24 mouse cellular contexts compared by ENCODE assay signal in the genomic region with DNA sequence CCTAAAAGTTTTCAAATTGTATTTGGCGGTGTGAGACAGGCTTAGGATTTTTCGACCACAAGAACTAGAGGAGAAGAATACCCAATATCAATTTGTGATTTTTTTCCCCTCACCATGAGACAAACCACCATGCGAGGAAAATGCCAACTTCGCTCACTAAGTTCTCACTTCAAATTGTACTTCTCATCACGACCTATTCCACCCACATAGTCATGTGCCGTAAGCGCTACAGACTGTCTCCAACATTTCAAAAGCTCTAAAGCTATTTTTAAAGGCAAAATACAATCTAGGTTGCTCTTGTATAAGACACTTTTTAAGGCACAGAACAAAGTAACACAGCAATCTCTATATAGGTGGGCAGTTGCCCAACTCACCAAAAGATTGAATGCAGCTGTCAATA. TPM values are rescaled to one million over a fixed set of nuclear protein-coding genes. Genes with fewer than 3 reads are reported as not detected.
DNase-seq lines count a peak whose midpoint lies in the region; ATAC-seq and TF ChIP-seq lines count a peak whose summit lies in the region.
"Had no signal": no experiment of that assay in that cellular context is flagged by ENCODE, and none has a peak within 500 bp of the region (broad histone marks: within the 10 kb centered on the region; RNA-seq: fewer than 3 reads in every experiment).

No protein-coding gene starts in this region.

- 90% methylated on average over 7 of the region's 7 CpGs for WGBS in stomach, embryonic 15.5 days
- WGBS in stomach, postnatal 0 days, result 88% methylated on average over 7 of the region's 7 CpGs

- no peaks in the 10 kb centered on the region for H3K9me3 ChIP-seq in stomach, embryonic 15.5 days
- H3K9me3 ChIP-seq in stomach, postnatal 0 days (ENCODE audit: control insufficient read depth, low read length), result no peaks in the 10 kb centered on the region
- H3K9me3 ChIP-seq: embryonic facial prominence, embryonic 15.5 days; heart, embryonic 10.5 days; hindbrain, embryonic 15.5 days; intestine, embryonic 15.5 days; limb, embryonic 12.5 days; liver, embryonic 13.5 days had no signal

- peak overlapping the region; percentile 94 for H3K27ac ChIP-seq in left cerebral cortex, adult 2 months
- H3K27ac ChIP-seq in stomach, embryonic 15.5 days, result peak overlapping the region; percentile 69; the same call in 1 of the 2 replicates
- H3K27ac ChIP-seq in stomach, postnatal 0 days (replicated peaks), result no peak overlapping the region
- H3K27ac ChIP-seq in cortical plate, adult 2 months (ENCODE audit: insufficient read depth, low read length), result peak overlapping the region; percentile 70
- H3K27ac ChIP-seq: embryonic facial prominence, embryonic 15.5 days; heart, embryonic 10.5 days; hindbrain, embryonic 15.5 days; intestine, embryonic 15.5 days; limb, embryonic 12.5 days; liver, embryonic 13.5 days had no signal

- peak overlapping the region; percentile 44 for H3K4me3 ChIP-seq in left cerebral cortex, adult 2 months
- H3K4me3 ChIP-seq in stomach, embryonic 15.5 days (replicated peaks), result no peak overlapping the region
- H3K4me3 ChIP-seq in stomach, postnatal 0 days (ENCODE audit: low read depth, low read length), result no peak overlapping the region
- H3K4me3 ChIP-seq in cortical plate, adult 2 months (ENCODE audit: insufficient read depth, low read length), result peak overlapping the region; percentile 34
- H3K4me3 ChIP-seq: embryonic facial prominence, embryonic 15.5 days; heart, embryonic 10.5 days; hindbrain, embryonic 15.5 days; intestine, embryonic 15.5 days; limb, embryonic 12.5 days; liver, embryonic 13.5 days had no signal

- H3K27me3 ChIP-seq in stomach, embryonic 15.5 days (replicated peaks), result peaks cover 15% of the 10 kb centered on the region; the same call in 1 of the 2 replicates
- no peaks in the 10 kb centered on the region; the same call in 1 of the 2 replicates for H3K27me3 ChIP-seq in stomach, postnatal 0 days (ENCODE audit: control insufficient read depth, insufficient read depth, low read length)

- intact Hi-C loops in left cerebral cortex, adult 2 months (cut with DNase I), result loop anchor here (1.0 to 5.0 kb wide), 3 partner anchors 29 to 100 kb away; no protein-coding TSS in a partner anchor
- intact Hi-C loops in left cerebral cortex, postnatal 4 days (cut with DNase I), result loop anchor here (10.0 kb wide), 1 partner anchor 97 kb away; no protein-coding TSS in a partner anchor
- intact Hi-C loops in heart, postnatal 10 days (cut with DNase I), result no loop called here

- no peak overlapping the region for H3K9ac ChIP-seq in stomach, embryonic 15.5 days
- H3K9ac ChIP-seq in stomach, postnatal 0 days (ENCODE audit: low read length), result no peak overlapping the region
- H3K9ac ChIP-seq: embryonic facial prominence, embryonic 15.5 days; hindbrain, embryonic 15.5 days; intestine, embryonic 15.5 days; limb, embryonic 12.5 days; liver, embryonic 13.5 days had no signal

- no peak for TF ChIP-seq CTCF in left cerebral cortex, adult 2 months (IDR thresholded peaks at IDR 0.05)
- TF ChIP-seq CTCF in stomach, postnatal 0 days (IDR thresholded peaks at IDR 0.05; ENCODE audit: low read depth), result no peak
- TF ChIP-seq CTCF in cortical plate, adult 2 months (IDR thresholded peaks at IDR 0.05; ENCODE audit: extremely low read depth, insufficient read depth, low read length), result no peak

- H3K4me2 ChIP-seq in stomach, embryonic 15.5 days, result no peak overlapping the region
- no peak overlapping the region for H3K4me2 ChIP-seq in stomach, postnatal 0 days (replicated peaks; ENCODE audit: low read depth)
- H3K4me2 ChIP-seq: embryonic facial prominence, embryonic 15.5 days; hindbrain, embryonic 15.5 days; intestine, embryonic 15.5 days; limb, embryonic 12.5 days; liver, embryonic 13.5 days; midbrain, embryonic 11.5 days had no signal

- no peaks in the 10 kb centered on the region for H3K36me3 ChIP-seq in stomach, embryonic 15.5 days
- H3K36me3 ChIP-seq in stomach, postnatal 0 days (ENCODE audit: control insufficient read depth, insufficient read depth, low read length), result no peaks in the 10 kb centered on the region
- H3K36me3 ChIP-seq: embryonic facial prominence, embryonic 15.5 days; heart, embryonic 10.5 days; hindbrain, embryonic 15.5 days; intestine, embryonic 15.5 days; limb, embryonic 12.5 days; liver, embryonic 13.5 days had no signal

- TF ChIP-seq POLR2A in cortical plate, adult 2 months (IDR thresholded peaks at IDR 0.05; ENCODE audit: extremely low read depth, insufficient read depth, low read length), result no peak

- no peak for DNase-seq in left cerebral cortex, adult 2 months (ENCODE audit: extremely low spot score in 1 of 2, low spot score in 2 of 2)
- DNase-seq in left cerebral cortex, postnatal 4 days, result no peak
- no peak for DNase-seq in stomach, postnatal 0 days (ENCODE audit: low spot score)
- peak; percentile 79 for DNase-seq in telencephalon, adult 2 months (ENCODE audit: low read depth, low spot score)
- DNase-seq in heart, postnatal 10 days, result no peak
- DNase-seq: adrenal gland, postnatal 14 days; cerebellum, adult 9-10 months; kidney, adult 8-10 months; kidney, postnatal 10 days; liver, embryonic 13.5 days; lung, adult 2 months; lung, postnatal 14 days; thymus, postnatal 36 days had no signal

- TF ChIP-seq EP300 in stomach, postnatal 0 days (optimal IDR thresholded peaks at IDR 0.05), result no peak

- no peak for ATAC-seq in stomach, embryonic 15.5 days (ENCODE audit: insufficient read depth, low FRiP score, low read depth)
- ATAC-seq in stomach, postnatal 0 days (ENCODE audit: low FRiP score, low TSS enrichment), result no peak
- ATAC-seq: forebrain, embryonic 16.5 days; intestine, embryonic 15.5 days had no signal

- peaks cover 11% of the 10 kb centered on the region; the same call in 1 of the 2 replicates for H3K4me1 ChIP-seq in stomach, embryonic 15.5 days
- H3K4me1 ChIP-seq in stomach, postnatal 0 days (replicated peaks; ENCODE audit: control insufficient read depth, insufficient read depth), result no peaks in the 10 kb centered on the region; the same call in 1 of the 2 replicates
- H3K4me1 ChIP-seq in cortical plate, adult 2 months (ENCODE audit: control insufficient read depth, insufficient read depth, low read length), result peaks cover 17% of the 10 kb centered on the region

RNA-seq across cellular contexts. Expression of gene Rasgrp1, which starts 4.9 kb away (rescaled TPM):
- total RNA-seq in left cerebral cortex, adult 2 months (2021), result 100 to 1,000 TPM; 311 to 322 TPM
- total RNA-seq in left cerebral cortex, postnatal 4 days (2021), result 10 to 100 TPM; 30.3 to 35.2 TPM
- 1.3 and 1.5 TPM in 2 replicates for polyA plus RNA-seq in stomach, embryonic 15.5 days (2015; fragmentation: Nextera tagmentation; extraction: Ambion mirVana)
- 2.5 and 2.7 TPM in 2 replicates for polyA plus RNA-seq in stomach, postnatal 0 days (2015; fragmentation: Nextera tagmentation; extraction: Ambion mirVana)
- 194 and 204 TPM in 2 replicates for polyA plus RNA-seq in cortical plate, adult 2 months (2012; rRNA removed)
- 1 to 10 TPM in 1 of 2 experiments, under 1 TPM in 1; 0.57 to 1.1 TPM for total RNA-seq in heart, postnatal 10 days (2021)
- total RNA-seq: megakaryocyte progenitor cell, adult 5-6 weeks had no signal
- polyA plus RNA-seq: C2C12 had no signal

Comparison
In these comparisons a context has a peak if more than half of its experiments do, and no peak if none do; other contexts are left out.
1. H3K4me3 ChIP-seq: peak in left cerebral cortex, adult 2 months (single experiment) and cortical plate, adult 2 months (single experiment); none in stomach, embryonic 15.5 days (single experiment) and stomach, postnatal 0 days (single experiment).
2. RNA of gene Rasgrp1, which starts 4.9 kb away (total RNA-seq): 311 to 322 TPM in left cerebral cortex, adult 2 months and 30.3 to 35.2 TPM in left cerebral cortex, postnatal 4 days; 0.57 to 1.1 TPM in heart, postnatal 10 days; every median in the first group is over 10 times any median in the second.